Mouse (Mus musculus) midbrain, embryonic 15.5 days (tissue): ENCODE measurements around the gene Fbxo6. TPM values are rescaled to one million over a fixed set of nuclear protein-coding genes. Genes with fewer than 3 reads are reported as not detected.

Experiments used
- ATAC-seq: fragments of 200-750 bp; cut with Nextera tagmentation; replicated peaks from 2 replicates; pipeline ENCODE4 v1.8.0; 2017; ENCODE audit warnings: moderate TSS enrichment
- H3K27ac ChIP-seq: fragments of 300-500 bp; sonication (generic); 2 replicates; pipeline ENCODE4 v1.5.1; 2015; ENCODE audit warnings: mild to moderate bottlenecking, inconsistent platforms
- H3K27me3 ChIP-seq: fragments of 300-500 bp; sonication (generic); replicated peaks from 2 replicates; pipeline ENCODE4 v1.6.1; 2015; ENCODE audit warnings: inconsistent platforms
- H3K36me3 ChIP-seq: fragments of 300-500 bp; sonication (generic); replicated peaks from 2 replicates; pipeline ENCODE4 v1.6.1; 2015; ENCODE audit warnings: inconsistent platforms
- H3K4me1 ChIP-seq: fragments of 300-500 bp; sonication (generic); 2 replicates; pipeline ENCODE4 v1.6.1; 2015; ENCODE audit warnings: inconsistent platforms
- H3K4me2 ChIP-seq: fragments of 300-500 bp; sonication (generic); 2 replicates; pipeline ENCODE4 v1.6.1; 2015; ENCODE audit warnings: inconsistent platforms, mild to moderate bottlenecking, moderate library complexity
- H3K4me3 ChIP-seq: fragments of 300-500 bp; sonication (generic); 2 replicates; pipeline ENCODE4 v1.5.1; 2015; ENCODE audit warnings: mild to moderate bottlenecking, inconsistent platforms
- H3K9ac ChIP-seq: fragments of 300-500 bp; sonication (generic); 2 replicates; pipeline ENCODE4 v1.6.1; 2015; ENCODE audit warnings: mild to moderate bottlenecking, inconsistent platforms
- H3K9me3 ChIP-seq: fragments of 300-500 bp; sonication (generic); 2 replicates; pipeline ENCODE4 v1.6.1; 2016; ENCODE audit warnings: inconsistent platforms
- WGBS: fragments of 180-500 bp; shearing (Covaris S2); methylation state at CpG from one replicate; pipeline ENCODE4 v1.1.7; 2015; ENCODE audit warnings: mixed read lengths; 5-methylcytosine and 5-hydroxymethylcytosine counted together
- polyA plus RNA-seq: library from polyadenylated mRNA; unstranded; fragments of >200 nt; fragmentation: Nextera tagmentation; extraction: Ambion mirVana; gene quantifications from 2 replicates; pipeline ENCODE4 v1.2.1, GENCODE M21; 2015

Fbxo6 gene
- polyA plus RNA-seq, 1 experiment from 2014 or later = 21.6 TPM

DNA sequence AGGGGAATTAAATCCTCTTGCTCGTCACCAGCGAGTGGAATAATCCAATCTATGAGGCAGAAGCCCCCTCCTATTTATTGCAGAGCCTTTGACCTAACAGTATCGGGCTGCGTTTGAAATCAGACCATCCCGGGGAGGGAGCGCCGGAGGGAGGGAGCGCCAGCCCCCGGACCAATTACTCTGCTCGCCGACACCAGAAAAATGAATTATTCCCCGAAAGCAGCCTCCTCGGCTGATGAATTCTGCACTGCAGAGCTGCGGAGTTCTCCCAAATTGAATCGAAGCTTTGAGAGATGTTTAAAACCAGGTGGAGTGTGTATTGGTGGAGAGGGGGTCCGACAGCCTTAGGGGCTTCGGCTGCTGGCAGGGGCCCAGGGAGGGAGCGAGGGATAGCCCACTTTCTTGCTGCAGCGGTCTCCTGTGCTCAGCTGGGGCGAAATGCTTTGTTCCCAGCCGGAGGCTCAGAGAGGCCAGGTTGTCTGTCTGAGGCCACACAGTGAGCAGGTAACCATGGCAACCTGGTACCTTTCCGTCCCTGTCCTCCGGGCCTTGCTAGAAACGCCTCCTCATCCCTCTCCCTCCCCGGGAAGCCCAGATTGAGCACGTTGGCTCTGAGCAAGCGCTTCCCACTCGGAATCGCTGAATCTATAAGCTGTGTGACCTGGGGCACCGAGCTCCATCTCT lies 22.0 kb upstream of the Fbxo6 start:
- Histone ChIP-seq H3K9me3 (no peaks in the 10 kb centered on the region), H3K4me2 (peak overlapping the region; percentile 55), H3K27ac (peak overlapping the region; percentile 88), H3K27me3 (peaks cover 36% of the 10 kb centered on the region), H3K4me3 (peak overlapping the region; percentile 31), H3K9ac (peak overlapping the region; percentile 36), H3K36me3 (no peaks in the 10 kb centered on the region), H3K4me1 (peaks cover 34% of the 10 kb centered on the region)
- WGBS = under 1% methylated on average over 30 of the region's 30 CpGs
- peak; percentile 73 for ATAC-seq

- no peak for ATAC-seq
- no peak overlapping the region for H3K4me3 ChIP-seq
- H3K27me3 ChIP-seq = peaks cover 34% of the 10 kb centered on the region
- H3K36me3 ChIP-seq = no peaks in the 10 kb centered on the region
- H3K9me3 ChIP-seq = no peaks in the 10 kb centered on the region
- H3K4me1 ChIP-seq = peaks cover 40% of the 10 kb centered on the region
- no peak overlapping the region for H3K4me2 ChIP-seq
- H3K27ac ChIP-seq = no peak overlapping the region
- 3% methylated on average over 3 of the region's 3 CpGs for WGBS
- no peak overlapping the region for H3K9ac ChIP-seq
Measured at GRCm38 (mm10) chr4:148171261-148171660, 19.3 kb upstream of the Fbxo6 start.

DNA sequence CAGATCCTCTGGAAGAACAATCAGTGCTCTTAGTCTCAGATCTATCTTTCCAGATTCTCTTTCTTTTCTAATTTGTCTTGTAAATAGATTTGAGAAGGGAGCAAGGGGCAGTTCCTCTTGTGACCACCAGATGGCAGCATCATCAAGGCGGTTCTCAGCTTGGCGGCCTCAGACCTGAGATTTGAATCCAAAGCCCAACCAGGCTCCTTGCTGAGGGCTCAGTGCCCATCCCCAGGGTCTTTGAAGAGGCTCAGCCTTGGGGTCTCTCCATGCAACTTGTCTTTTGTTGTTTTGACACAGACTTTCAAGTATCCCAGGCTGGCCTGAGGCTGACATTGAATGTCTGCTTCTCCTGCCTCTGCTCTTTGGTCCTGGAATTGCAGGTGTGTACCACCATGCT lies 18.9 kb upstream of the Fbxo6 start:
- Histone ChIP-seq H3K27me3 (peaks cover 38% of the 10 kb centered on the region), H3K36me3 (no peaks in the 10 kb centered on the region), H3K4me1 (peaks cover 40% of the 10 kb centered on the region), H3K27ac (no peak overlapping the region), H3K4me2 (no peak overlapping the region), H3K9ac (no peak overlapping the region), H3K4me3 (no peak overlapping the region), H3K9me3 (no peaks in the 10 kb centered on the region)
- no peak for ATAC-seq
- WGBS = 0% methylated on average over 2 of the region's 2 CpGs

DNA sequence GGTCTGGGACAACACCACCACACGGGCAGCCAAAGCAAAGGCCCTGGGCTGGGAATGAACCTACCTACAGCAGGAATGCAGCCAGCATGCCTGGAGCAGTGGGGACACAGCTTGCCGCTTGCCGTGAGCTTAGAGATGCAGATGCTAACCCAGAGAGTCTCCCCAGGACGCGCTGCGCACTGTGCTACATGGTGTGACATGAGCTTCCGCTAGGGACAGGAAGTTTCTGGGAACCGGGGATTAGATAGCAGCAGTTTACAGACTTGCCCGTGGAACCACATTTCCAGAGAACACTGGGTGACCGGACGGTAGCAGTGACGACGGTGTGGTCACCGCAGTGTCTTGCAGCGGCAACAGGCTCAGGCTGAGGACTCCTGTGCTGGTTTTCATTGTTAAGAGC lies 17.6 kb upstream of the Fbxo6 start:
- ATAC-seq = no peak

GRCm38 (mm10) chr4:148168287-148168686 lies 16.3 kb upstream of the Fbxo6 start:
- Histone ChIP-seq H3K36me3 (no peaks in the 10 kb centered on the region), H3K27ac (no peak overlapping the region), H3K9me3 (no peaks in the 10 kb centered on the region), H3K4me2 (no peak overlapping the region), H3K9ac (no peak overlapping the region), H3K4me1 (peaks cover 37% of the 10 kb centered on the region), H3K4me3 (no peak overlapping the region), H3K27me3 (peaks cover 61% of the 10 kb centered on the region)
- ATAC-seq = no peak
- 24% methylated on average over 7 of the region's 7 CpGs for WGBS

More for the DNA sequence above, 17.6 kb upstream of the Fbxo6 start:
- WGBS = 24% methylated on average over 15 of the region's 15 CpGs
- peaks cover 51% of the 10 kb centered on the region for H3K27me3 ChIP-seq
- no peaks in the 10 kb centered on the region for H3K9me3 ChIP-seq
- H3K4me2 ChIP-seq = no peak overlapping the region
- H3K27ac ChIP-seq = no peak overlapping the region
- H3K36me3 ChIP-seq = no peaks in the 10 kb centered on the region
- H3K4me1 ChIP-seq = peaks cover 41% of the 10 kb centered on the region
- no peak overlapping the region for H3K9ac ChIP-seq
- H3K4me3 ChIP-seq = no peak overlapping the region

DNA sequence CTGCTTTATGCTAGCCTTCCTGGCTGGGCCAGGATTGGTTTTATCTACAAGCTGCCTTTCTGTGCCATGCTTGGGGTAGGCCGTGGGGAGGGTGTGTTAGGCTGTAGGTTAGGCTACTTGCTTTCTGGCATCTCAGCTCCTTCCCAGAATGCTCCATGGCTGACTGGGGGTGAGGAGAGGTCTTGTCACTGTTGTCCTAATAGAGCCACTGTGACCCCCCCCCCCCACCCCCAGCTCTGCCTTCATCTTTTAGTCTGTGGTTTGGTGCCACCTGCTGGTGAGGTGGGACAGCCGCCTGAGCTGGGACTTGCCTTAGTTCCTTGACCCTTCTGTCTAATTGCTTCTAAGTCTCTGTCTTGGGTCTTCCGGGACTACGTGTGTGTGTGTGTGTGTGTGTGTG lies 15.0 kb upstream of the Fbxo6 start:
- no peak for ATAC-seq
- Histone ChIP-seq H3K27me3 (peaks cover 63% of the 10 kb centered on the region), H3K36me3 (no peaks in the 10 kb centered on the region), H3K4me3 (no peak overlapping the region), H3K9me3 (no peaks in the 10 kb centered on the region), H3K27ac (peak overlapping the region; percentile 53), H3K4me1 (peaks cover 33% of the 10 kb centered on the region), H3K9ac (peak overlapping the region; percentile 10; the same call in 1 of the 2 replicates), H3K4me2 (peak overlapping the region; percentile 31)
- 13% methylated on average over 4 of the region's 4 CpGs for WGBS

DNA sequence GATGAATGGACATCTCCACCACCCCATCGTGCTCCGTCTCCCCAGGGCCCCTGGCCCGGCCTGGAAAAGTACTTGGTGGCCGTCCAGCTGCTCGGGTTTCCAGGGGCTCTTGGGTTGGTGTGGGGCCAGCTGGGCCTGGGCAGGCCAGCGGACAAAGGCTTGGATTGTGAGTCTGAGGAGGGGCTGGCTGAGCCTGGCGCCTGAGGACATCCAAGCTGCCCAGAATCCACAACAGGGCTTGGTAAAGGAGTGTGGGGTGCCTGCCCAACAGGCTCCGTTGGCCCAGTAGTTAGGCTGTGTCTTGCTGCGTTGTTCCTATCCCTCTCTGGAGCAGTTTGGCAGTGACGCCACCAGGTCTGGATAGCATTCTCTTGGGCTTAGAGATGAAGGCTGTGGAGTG lies 14.5 kb upstream of the Fbxo6 start:
- Histone ChIP-seq H3K4me1 (peaks cover 33% of the 10 kb centered on the region), H3K9me3 (no peaks in the 10 kb centered on the region), H3K27me3 (peaks cover 64% of the 10 kb centered on the region), H3K36me3 (no peaks in the 10 kb centered on the region), H3K4me2 (peak overlapping the region; percentile 31), H3K27ac (peak overlapping the region; percentile 53), H3K9ac (peak overlapping the region; percentile 10; the same call in 1 of the 2 replicates), H3K4me3 (no peak overlapping the region)
- ATAC-seq = peak; percentile 49; the same call in 1 of the 2 replicates
- 3% methylated on average over 10 of the region's 10 CpGs for WGBS

DNA sequence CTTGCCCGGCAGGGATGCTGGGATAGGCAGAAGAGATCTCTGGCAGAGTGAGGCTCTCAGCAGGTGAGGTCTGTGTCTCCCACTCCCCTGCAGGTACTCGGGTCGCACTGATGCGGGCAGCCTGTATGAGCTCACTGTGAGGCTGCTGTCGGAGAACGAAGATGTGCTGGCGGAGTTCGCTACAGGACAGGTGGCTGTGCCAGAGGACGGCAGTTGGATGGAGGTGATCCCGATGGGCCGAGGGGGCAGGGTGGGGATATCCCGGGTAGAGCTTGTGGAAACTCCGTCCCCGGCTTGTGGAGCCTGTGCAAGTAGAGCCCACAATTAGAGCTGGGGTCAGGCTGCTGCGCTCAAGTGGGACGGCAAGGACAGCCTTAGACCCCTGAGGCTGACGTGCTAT lies 13.6 kb upstream of the Fbxo6 start:
- 8% methylated on average over 17 of the region's 17 CpGs for WGBS
- H3K9me3 ChIP-seq = no peaks in the 10 kb centered on the region
- peaks cover 70% of the 10 kb centered on the region for H3K27me3 ChIP-seq
- ATAC-seq = no peak
- no peaks in the 10 kb centered on the region for H3K36me3 ChIP-seq
- no peak overlapping the region for H3K4me2 ChIP-seq
- no peak overlapping the region for H3K4me3 ChIP-seq
- H3K9ac ChIP-seq = no peak overlapping the region
- H3K4me1 ChIP-seq = peaks cover 39% of the 10 kb centered on the region
- no peak overlapping the region for H3K27ac ChIP-seq

DNA sequence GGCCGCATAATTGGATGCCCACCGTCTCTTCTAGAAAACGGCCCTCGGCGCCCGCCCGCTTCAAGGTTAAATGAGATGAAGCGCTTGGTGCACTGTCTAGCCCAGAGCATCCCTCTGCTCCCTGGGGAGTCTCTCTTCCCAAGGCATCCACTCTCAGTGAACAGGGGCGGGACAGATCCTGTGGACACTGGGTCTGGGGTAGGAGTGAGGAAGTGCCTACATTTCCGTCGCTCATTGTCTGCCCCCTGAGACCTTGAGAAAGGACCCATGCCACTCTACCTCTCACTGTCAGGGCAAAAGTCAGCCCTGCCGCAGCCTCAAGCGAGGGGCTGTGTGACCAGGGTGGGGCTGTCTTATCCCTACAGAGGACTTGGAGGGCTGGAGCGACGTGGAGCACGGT lies 12.5 kb upstream of the Fbxo6 start:
- WGBS = under 1% methylated on average over 16 of the region's 16 CpGs
- ATAC-seq = no peak
- no peak overlapping the region for H3K9ac ChIP-seq
- peak overlapping the region; percentile 53 for H3K4me2 ChIP-seq
- peaks cover 41% of the 10 kb centered on the region for H3K4me1 ChIP-seq
- H3K9me3 ChIP-seq = no peaks in the 10 kb centered on the region
- no peak overlapping the region for H3K27ac ChIP-seq
- H3K36me3 ChIP-seq = no peaks in the 10 kb centered on the region
- peaks cover 61% of the 10 kb centered on the region for H3K27me3 ChIP-seq
- H3K4me3 ChIP-seq = peak overlapping the region; percentile 29

- H3K27me3 ChIP-seq = peaks cover 59% of the 10 kb centered on the region
- H3K4me3 ChIP-seq = peak overlapping the region; percentile 29
- H3K9ac ChIP-seq = peak overlapping the region; percentile 20; the same call in 1 of the 2 replicates
- no peak overlapping the region for H3K27ac ChIP-seq
- no peak for ATAC-seq
- peak overlapping the region; percentile 53 for H3K4me2 ChIP-seq
- under 1% methylated on average over 29 of the region's 29 CpGs for WGBS
- no peaks in the 10 kb centered on the region for H3K9me3 ChIP-seq
- peaks cover 39% of the 10 kb centered on the region for H3K4me1 ChIP-seq
- H3K36me3 ChIP-seq = no peaks in the 10 kb centered on the region
Measured at GRCm38 (mm10) chr4:148164002-148164439, 12.1 kb upstream of the Fbxo6 start.

GRCm38 (mm10) chr4:148160436-148161390 lies 8.8 kb upstream of the Fbxo6 start, which contains the start of the genes Fbxo44 and Fbxo2:
TSS of gene Fbxo44 (minus strand) at chr4:148160482.
TSS of gene Fbxo2 (plus strand) at chr4:148160621.
- H3K4me1 ChIP-seq = peaks cover 47% of the 10 kb centered on the region
- under 1% methylated on average over 43 of the region's 43 CpGs for WGBS
- ATAC-seq = peak; percentile 77
- H3K4me3 ChIP-seq = peak within 1 kb of the TSS; percentile 79
- H3K27ac ChIP-seq = peak within 1 kb of the TSS; percentile 90
- H3K9me3 ChIP-seq = no peaks in the 10 kb centered on the region
- H3K27me3 ChIP-seq = peaks cover 44% of the 10 kb centered on the region
- peaks cover 13% of the 10 kb centered on the region for H3K36me3 ChIP-seq
- peak within 1 kb of the TSS; percentile 94 for H3K4me2 ChIP-seq
- peak within 1 kb of the TSS; percentile 84 for H3K9ac ChIP-seq
